Mouse (Mus musculus): Measurements from ENCODE around the gene Rab11fip4. TPM values are rescaled to one million over a fixed set of nuclear protein-coding genes. Genes with fewer than 3 reads are reported as not detected.

Rab11fip4 gene
- total and polyA plus RNA-seq, 3 experiments: 13.2 to 41.6 (median 26.6) TPM

- H3K27ac ChIP-seq (ENCODE audit: insufficient read depth, low read depth): no peak overlapping the region
- no peaks in the 10 kb centered on the region for H3K79me2 ChIP-seq (replicated peaks; ENCODE audit: control insufficient read depth, extremely low read depth, insufficient read depth, poor library complexity, severe bottlenecking)
- H3K36me3 ChIP-seq (replicated peaks in 1 of 2; ENCODE audit: control insufficient read depth in 1 of 2, insufficient read depth in 1 of 2, low read length in 1 of 2): peaks cover 0 to 36% of the 10 kb centered on the region in 2 experiments
- dilution Hi-C loops (cut with MboI; ENCODE audit: extremely low pct_ligation_motif_present, extremely low pct_unique_long_range_greater_than_20kb, low sequenced_read_pairs): no loop called here
- no peak for TF ChIP-seq NRF1 (IDR thresholded peaks at IDR 0.05; ENCODE audit: low read depth, low read length)
- no peak for TF ChIP-seq MAZ (IDR thresholded peaks at IDR 0.05; ENCODE audit: low read depth, low read length)
- no peak for TF ChIP-seq ELF1 (IDR thresholded peaks at IDR 0.05; ENCODE audit: low read depth, low read length)
- no peak for TF ChIP-seq MAX (IDR thresholded peaks at IDR 0.05; ENCODE audit: low read length)
- TF ChIP-seq ZMIZ1 (IDR thresholded peaks at IDR 0.05; ENCODE audit: low read depth, low read length): no peak
- H3K9ac ChIP-seq (ENCODE audit: insufficient read depth, low read depth): no peak overlapping the region
- H3K4me2 ChIP-seq (ENCODE audit: insufficient read depth, low read depth, poor library complexity, severe bottlenecking): no peak overlapping the region
- no peaks in the 10 kb centered on the region for H3K9me3 ChIP-seq (replicated peaks; ENCODE audit: low read length)
- no peak overlapping the region for H3K4me3 ChIP-seq (replicated peaks in 1 of 3; ENCODE audit: low read depth in 2 of 3, low read length in 2 of 3, poor library complexity in 1 of 3)
- DNase-seq (ENCODE audit: extremely low read depth): no peak
- H3K27me3 ChIP-seq (replicated peaks): no peaks in the 10 kb centered on the region
- peaks cover 24 to 65% of the 10 kb centered on the region in 2 experiments for H3K4me1 ChIP-seq (ENCODE audit: control insufficient read depth in 1 of 2, insufficient read depth in 2 of 2)
- in situ Hi-C loops (cut with MboI; ENCODE audit: low pct_ligation_motif_present, low pct_unique_long_range_greater_than_20kb, low sequenced_read_pairs): no loop called here
Observed at GRCm38 (mm10) chr11:79613711-79614110, 22.7 kb downstream of the Rab11fip4 start.

GRCm38 (mm10) chr11:79614880-79615279 lies 23.9 kb downstream of the Rab11fip4 start:
- Histone ChIP-seq H3K79me2 (replicated peaks; ENCODE audit: control insufficient read depth, extremely low read depth, insufficient read depth, poor library complexity, severe bottlenecking) (no peaks in the 10 kb centered on the region), H3K27me3 (replicated peaks) (no peaks in the 10 kb centered on the region), H3K4me2 (ENCODE audit: insufficient read depth, low read depth, poor library complexity, severe bottlenecking) (no peak overlapping the region), H3K27ac (ENCODE audit: insufficient read depth, low read depth) (no peak overlapping the region), H3K9ac (ENCODE audit: insufficient read depth, low read depth) (no peak overlapping the region), H3K9me3 (replicated peaks; ENCODE audit: low read length) (no peaks in the 10 kb centered on the region), H3K36me3 (replicated peaks in 1 of 2; ENCODE audit: control insufficient read depth in 1 of 2, insufficient read depth in 1 of 2, low read length in 1 of 2) (peaks cover 0 to 47% of the 10 kb centered on the region in 2 experiments), H3K4me1 (ENCODE audit: control insufficient read depth in 1 of 2, insufficient read depth in 2 of 2) (peaks cover 24 to 75% of the 10 kb centered on the region in 2 experiments), H3K4me3 (replicated peaks in 1 of 3; ENCODE audit: low read depth in 2 of 3, low read length in 2 of 3, poor library complexity in 1 of 3) (no peak overlapping the region)
- no peak for TF ChIP-seq ELF1 (IDR thresholded peaks at IDR 0.05; ENCODE audit: low read depth, low read length)
- in situ Hi-C loops (cut with MboI; ENCODE audit: low pct_ligation_motif_present, low pct_unique_long_range_greater_than_20kb, low sequenced_read_pairs) (no loop called here), dilution Hi-C loops (cut with MboI; ENCODE audit: extremely low pct_ligation_motif_present, extremely low pct_unique_long_range_greater_than_20kb, low sequenced_read_pairs) (no loop called here)
- DNase-seq (ENCODE audit: extremely low read depth): no peak

- H3K9ac ChIP-seq (ENCODE audit: insufficient read depth, low read depth): no peak overlapping the region
- no peaks in the 10 kb centered on the region for H3K9me3 ChIP-seq (replicated peaks; ENCODE audit: low read length)
- dilution Hi-C loops (cut with MboI; ENCODE audit: extremely low pct_ligation_motif_present, extremely low pct_unique_long_range_greater_than_20kb, low sequenced_read_pairs): no loop called here
- H3K36me3 ChIP-seq (replicated peaks in 1 of 2; ENCODE audit: control insufficient read depth in 1 of 2, insufficient read depth in 1 of 2, low read length in 1 of 2): peaks cover 0 to 55% of the 10 kb centered on the region in 2 experiments
- H3K27ac ChIP-seq (ENCODE audit: insufficient read depth, low read depth): no peak overlapping the region
- no peaks in the 10 kb centered on the region for H3K79me2 ChIP-seq (replicated peaks; ENCODE audit: control insufficient read depth, extremely low read depth, insufficient read depth, poor library complexity, severe bottlenecking)
- no peak overlapping the region for H3K4me3 ChIP-seq (replicated peaks in 1 of 3; ENCODE audit: low read depth in 2 of 3, low read length in 2 of 3, poor library complexity in 1 of 3)
- H3K4me1 ChIP-seq (ENCODE audit: control insufficient read depth in 1 of 2, insufficient read depth in 2 of 2): peaks cover 19 to 76% of the 10 kb centered on the region in 2 experiments
- no peak overlapping the region for H3K4me2 ChIP-seq (ENCODE audit: insufficient read depth, low read depth, poor library complexity, severe bottlenecking)
- no peak for DNase-seq (ENCODE audit: extremely low read depth)
- TF ChIP-seq MYC (IDR thresholded peaks at IDR 0.05; ENCODE audit: low read depth, low read length) (no peak), ZNF384 (IDR thresholded peaks at IDR 0.05; ENCODE audit: low read depth, low read length) (no peak), MEF2A (IDR thresholded peaks at IDR 0.05; ENCODE audit: borderline replicate concordance, low read depth, low read length) (no peak)
- H3K27me3 ChIP-seq (replicated peaks): no peaks in the 10 kb centered on the region
- in situ Hi-C loops (cut with MboI; ENCODE audit: low pct_ligation_motif_present, low pct_unique_long_range_greater_than_20kb, low sequenced_read_pairs): no loop called here
Observed at GRCm38 (mm10) chr11:79615871-79616270, 24.9 kb downstream of the Rab11fip4 start.

Data from CH12.LX (cell line).